Mouse (Mus musculus) kidney, postnatal 0 days (tissue): ENCODE results near the gene Tmem169. TPM values are rescaled to one million over a fixed set of nuclear protein-coding genes. Genes with fewer than 3 reads are reported as not detected.

Source experiments
- ATAC-seq: fragments of 200-750 bp; cut with Nextera tagmentation; replicated peaks from 2 replicates; pipeline ENCODE4 v1.8.0; 2017; ENCODE audit warnings: low read depth, moderate number of reproducible peaks, moderate TSS enrichment, moderate library complexity; ENCODE audit not compliant: low FRiP score
- DNase-seq: peaks from one replicate; pipeline ENCODE4 v3.0.0-alpha.2; 2016; ENCODE audit warnings: low spot score
- H3K27ac ChIP-seq: fragments of 300-500 bp; sonication (generic); 2 replicates; pipeline ENCODE4 v1.5.1; 2014; ENCODE audit warnings: mild to moderate bottlenecking
- H3K27me3 ChIP-seq: fragments of 300-500 bp; sonication (generic); 2 replicates; pipeline ENCODE4 v1.6.1; 2014; ENCODE audit warnings: low read length, mixed read lengths; ENCODE audit not compliant: insufficient read depth
- H3K36me3 ChIP-seq: fragments of 300-500 bp; sonication (generic); 2 replicates; pipeline ENCODE4 v1.6.1; 2014; ENCODE audit warnings: low read length, mixed read lengths; ENCODE audit not compliant: insufficient read depth
- H3K4me1 ChIP-seq: fragments of 300-500 bp; sonication (generic); replicated peaks from 2 replicates; pipeline ENCODE4 v1.6.1; 2014; ENCODE audit warnings: antibody characterized with exemption, low read length, mixed read lengths; ENCODE audit not compliant: insufficient read depth
- H3K4me2 ChIP-seq: fragments of 300-500 bp; sonication (generic); 2 replicates; pipeline ENCODE4 v1.6.1; 2014; ENCODE audit warnings: mild to moderate bottlenecking, low read length, moderate library complexity, mixed read lengths
- H3K4me3 ChIP-seq: fragments of 300-500 bp; sonication (generic); replicated peaks from 2 replicates; pipeline ENCODE4 v1.5.1; 2014; ENCODE audit warnings: low read depth, low read length
- H3K9ac ChIP-seq: fragments of 300-500 bp; sonication (generic); 2 replicates; pipeline ENCODE4 v1.6.1; 2014; ENCODE audit warnings: low read depth, low read length
- H3K9me3 ChIP-seq: fragments of 300-500 bp; sonication (generic); replicated peaks from 2 replicates; pipeline ENCODE4 v1.6.1; 2016; ENCODE audit warnings: low read length, inconsistent platforms, mixed read lengths
- CTCF ChIP-seq: IDR thresholded peaks from 2 replicates; pipeline ENCODE4 v1.5.1; 2016; ENCODE audit warnings: antibody characterized with exemption, low read depth, mild to moderate bottlenecking, moderate library complexity
- WGBS: fragments of 180-500 bp; shearing (Covaris S2); extraction: QIAGEN DNeasy Blood & Tissue Kit; methylation state at CpG from one replicate; pipeline ENCODE4 v1.1.7; 2014; 5-methylcytosine and 5-hydroxymethylcytosine counted together
- polyA plus RNA-seq: library from polyadenylated mRNA; unstranded; fragments of >200 nt; fragmentation: Nextera tagmentation; extraction: Ambion mirVana; gene quantifications from 2 replicates; pipeline ENCODE4 v1.2.1, GENCODE M21; 2015

The Tmem169 gene
- polyA plus RNA-seq, 1 experiment from 2014 or later = 4.8 TPM

GRCm38 (mm10) chr1:72347873-72348272 is 63.7 kb downstream of the Tmem169 start:
- Histone ChIP-seq H3K9me3 (no peaks in the 10 kb centered on the region), H3K4me1 (no peaks in the 10 kb centered on the region), H3K36me3 (peaks cover 16% of the 10 kb centered on the region; the same call in 1 of the 2 replicates), H3K27me3 (no peaks in the 10 kb centered on the region), H3K27ac (no peak overlapping the region), H3K4me3 (no peak overlapping the region), H3K4me2 (no peak overlapping the region), H3K9ac (no peak overlapping the region)
- no peak for TF ChIP-seq CTCF
- no peak for DNase-seq
- ATAC-seq = no peak
- 67% methylated on average over 6 of the region's 6 CpGs for WGBS

Other genes starting within 250 kb of the Tmem169 start
- gene Mreg, start 72.1 kb upstream of the Tmem169 start, polyA plus RNA-seq = 6.0 and 6.2 TPM in 2 replicates
- 82.0 and 87.8 TPM in 2 replicates for gene Pecr, start 55 bp upstream of the Tmem169 start, polyA plus RNA-seq
- gene Xrcc5, start 23.1 kb downstream of the Tmem169 start, polyA plus RNA-seq = 48.9 and 53.2 TPM in 2 replicates